Mouse (Mus musculus) mouse trophoblast stem cell (cell line): ENCODE data around the gene Lmx1a.

Experiments used
- in situ Hi-C, 2 experiments: fragments of 300-500 bp; cut with MseI, MboI; formaldehyde crosslinking; loops; 2 replicates in 1 of 2; 3 replicates in 1 of 2; pipeline ENCODE4 v1.15.1; 2025

Gene Lmx1a

GRCm38 (mm10) chr1:167877931-167878330 lies 188.9 kb downstream of the Lmx1a start:
- in situ Hi-C loops: no loop called here

GRCm38 (mm10) chr1:167878354-167878753 lies 189.3 kb downstream of the Lmx1a start:
- in situ Hi-C loops: no loop called here

GRCm38 (mm10) chr1:167885776-167886175 lies 196.7 kb downstream of the Lmx1a start:
- in situ Hi-C loops: no loop called here

GRCm38 (mm10) chr1:167888120-167888519 lies 199.1 kb downstream of the Lmx1a start:
- in situ Hi-C loops: no loop called here

GRCm38 (mm10) chr1:167888816-167889215 lies 199.8 kb downstream of the Lmx1a start:
- in situ Hi-C loops: no loop called here

- in situ Hi-C loops: no loop called here
Measured at GRCm38 (mm10) chr1:167896234-167896633, 207.2 kb downstream of the Lmx1a start.
